Mouse (Mus musculus) heart, embryonic 13.5 days (tissue): ENCODE results near the gene AC134908.4. TPM values are rescaled to one million over a fixed set of nuclear protein-coding genes. Genes with fewer than 3 reads are reported as not detected.
A peak's percentile ranks its signal among the peaks of the same experiment; 100 is the strongest.
"Not testable (repeated sequence)": the region's sequence is repeated elsewhere in the genome, so short reads cannot be mapped to it uniquely, and the experiment has no call there.

Source experiments
- ATAC-seq: fragments of 200-750 bp; cut with Nextera tagmentation; 2 replicates; pipeline ENCODE4 v1.8.0; 2017; ENCODE audit warnings: moderate TSS enrichment; ENCODE audit not compliant: insufficient number of reproducible peaks, low FRiP score, low TSS enrichment; ENCODE audit errors: extremely low read depth
- H3K27ac ChIP-seq: fragments of 300-500 bp; sonication (generic); replicated peaks from 2 replicates; pipeline ENCODE4 v1.5.1; 2015; ENCODE audit warnings: moderate library complexity, mild to moderate bottlenecking, inconsistent platforms
- H3K27me3 ChIP-seq: fragments of 300-500 bp; sonication (generic); replicated peaks from 2 replicates; pipeline ENCODE4 v1.6.1; 2015; ENCODE audit warnings: mild to moderate bottlenecking, inconsistent platforms
- H3K36me3 ChIP-seq: fragments of 300-500 bp; sonication (generic); 2 replicates; pipeline ENCODE4 v1.6.1; 2015; ENCODE audit warnings: mild to moderate bottlenecking, inconsistent platforms
- H3K4me1 ChIP-seq: fragments of 300-500 bp; sonication (generic); 2 replicates; pipeline ENCODE4 v1.6.1; 2015; ENCODE audit warnings: inconsistent platforms
- H3K4me2 ChIP-seq: fragments of 300-500 bp; sonication (generic); 2 replicates; pipeline ENCODE4 v1.6.1; 2015; ENCODE audit warnings: inconsistent platforms, mild to moderate bottlenecking, moderate library complexity
- H3K4me3 ChIP-seq: fragments of 300-500 bp; sonication (generic); 2 replicates; pipeline ENCODE4 v1.5.1; 2015; ENCODE audit warnings: moderate library complexity, mild to moderate bottlenecking, inconsistent platforms
- H3K9ac ChIP-seq: fragments of 300-500 bp; sonication (generic); 2 replicates; pipeline ENCODE4 v1.6.1; 2015; ENCODE audit warnings: inconsistent platforms, mild to moderate bottlenecking, moderate library complexity
- H3K9me3 ChIP-seq: fragments of 300-500 bp; sonication (generic); 2 replicates; pipeline ENCODE4 v1.6.1; 2016; ENCODE audit warnings: inconsistent platforms
- WGBS: fragments of 180-500 bp; shearing (Covaris S2); methylation state at CpG from one replicate; pipeline ENCODE4 v1.1.7; 2015; ENCODE audit warnings: mixed read lengths; 5-methylcytosine and 5-hydroxymethylcytosine counted together
- polyA plus RNA-seq: library from polyadenylated mRNA; unstranded; fragments of >200 nt; fragmentation: Nextera tagmentation; extraction: Ambion mirVana; gene quantifications from 2 replicates; pipeline ENCODE4 v1.2.1, GENCODE M21; 2015

Gene AC134908.4
- polyA plus RNA-seq, 1 experiment from 2014 or later: not detected

GRCm38 (mm10) chr17:25818851-25819780 is 23.7 kb upstream of the AC134908.4 start:
- Histone ChIP-seq H3K4me3 (peak overlapping the region; percentile 20), H3K36me3 (no peaks in the 10 kb centered on the region), H3K4me1 (peaks cover 7% of the 10 kb centered on the region), H3K4me2 (peak overlapping the region; percentile 28; the same call in 1 of the 2 replicates), H3K9ac (no peak overlapping the region; the same call in 1 of the 2 replicates), H3K27ac (no peak overlapping the region), H3K27me3 (peaks cover 88% of the 10 kb centered on the region), H3K9me3 (no peaks in the 10 kb centered on the region)
- 6% methylated on average over 46 of the region's 46 CpGs for WGBS
- no peak for ATAC-seq

GRCm38 (mm10) chr17:25817662-25818061 is 22.2 kb upstream of the AC134908.4 start:
- H3K9ac ChIP-seq: no peak overlapping the region
- no peak overlapping the region for H3K27ac ChIP-seq
- H3K9me3 ChIP-seq: no peaks in the 10 kb centered on the region
- no peak for ATAC-seq
- no peak overlapping the region for H3K4me2 ChIP-seq
- H3K4me3 ChIP-seq: no peak overlapping the region
- peaks cover 5% of the 10 kb centered on the region for H3K4me1 ChIP-seq
- 62% methylated on average over 11 of the region's 11 CpGs for WGBS
- no peaks in the 10 kb centered on the region for H3K36me3 ChIP-seq
- H3K27me3 ChIP-seq: peaks cover 98% of the 10 kb centered on the region

GRCm38 (mm10) chr17:25813471-25813870 is 18.0 kb upstream of the AC134908.4 start:
- Histone ChIP-seq H3K9me3 (no peaks in the 10 kb centered on the region), H3K4me3 (no peak overlapping the region), H3K27me3 (peaks cover 98% of the 10 kb centered on the region), H3K27ac (no peak overlapping the region), H3K4me2 (no peak overlapping the region), H3K36me3 (no peaks in the 10 kb centered on the region), H3K4me1 (peaks cover 18% of the 10 kb centered on the region), H3K9ac (no peak overlapping the region)
- ATAC-seq: no peak
- under 1% methylated on average over 20 of the region's 20 CpGs for WGBS

GRCm38 (mm10) chr17:25810890-25811289 is 15.4 kb upstream of the AC134908.4 start:
- WGBS: 55% methylated on average over 4 of the region's 4 CpGs
- Histone ChIP-seq H3K4me2 (no peak overlapping the region), H3K27me3 (peaks cover 86% of the 10 kb centered on the region), H3K4me1 (peaks cover 20% of the 10 kb centered on the region), H3K4me3 (no peak overlapping the region), H3K27ac (no peak overlapping the region), H3K9me3 (no peaks in the 10 kb centered on the region), H3K36me3 (no peaks in the 10 kb centered on the region), H3K9ac (no peak overlapping the region)
- no peak for ATAC-seq

GRCm38 (mm10) chr17:25809606-25810340 is 14.3 kb upstream of the AC134908.4 start:
- Histone ChIP-seq H3K4me2 (peak overlapping the region; percentile 99), H3K27me3 (peaks cover 79% of the 10 kb centered on the region), H3K9me3 (no peaks in the 10 kb centered on the region), H3K36me3 (no peaks in the 10 kb centered on the region), H3K27ac (no peak overlapping the region), H3K4me3 (peak overlapping the region; percentile 72), H3K9ac (peak overlapping the region; percentile 72), H3K4me1 (peaks cover 20% of the 10 kb centered on the region)
- 14% methylated on average over 24 of the region's 25 CpGs for WGBS
- ATAC-seq: no peak

GRCm38 (mm10) chr17:25808789-25809605 is 13.5 kb upstream of the AC134908.4 start, which contains the start of gene Fbxl16:
Fbxl16 (plus strand) TSS chr17:25809085.
- Histone ChIP-seq H3K9me3 (no peaks in the 10 kb centered on the region), H3K4me3 (peak within 1 kb of the TSS; percentile 72), H3K4me1 (peaks cover 20% of the 10 kb centered on the region), H3K27ac (no peak within 1 kb of the TSS), H3K9ac (peak within 1 kb of the TSS; percentile 72), H3K4me2 (peak within 1 kb of the TSS; percentile 99), H3K36me3 (no peaks in the 10 kb centered on the region), H3K27me3 (peaks cover 72% of the 10 kb centered on the region)
- WGBS: under 1% methylated on average over 88 of the region's 100 CpGs
- ATAC-seq: peak; percentile 61; the same call in 1 of the 2 replicates

- H3K36me3 ChIP-seq: no peaks in the 10 kb centered on the region
- peak overlapping the region; percentile 99 for H3K4me2 ChIP-seq
- no peak overlapping the region; the same call in 1 of the 2 replicates for H3K9ac ChIP-seq
- H3K9me3 ChIP-seq: no peaks in the 10 kb centered on the region
- peak overlapping the region; percentile 72 for H3K4me3 ChIP-seq
- WGBS: 33% methylated on average over 5 of the region's 5 CpGs
- H3K27me3 ChIP-seq: peaks cover 68% of the 10 kb centered on the region
- no peak overlapping the region for H3K27ac ChIP-seq
- no peak for ATAC-seq
- H3K4me1 ChIP-seq: peaks cover 21% of the 10 kb centered on the region
Observed at GRCm38 (mm10) chr17:25808028-25808427, 12.6 kb upstream of the AC134908.4 start.

GRCm38 (mm10) chr17:25807452-25807851 is 12.0 kb upstream of the AC134908.4 start:
- H3K9me3 ChIP-seq, H3K9ac ChIP-seq, H3K4me3 ChIP-seq, H3K4me2 ChIP-seq, H3K27ac ChIP-seq, H3K36me3 ChIP-seq, ATAC-seq: not testable (repeated sequence)
- H3K4me1 ChIP-seq: peaks cover 25% of the 10 kb centered on the region
- 57% methylated on average over 2 of the region's 2 CpGs for WGBS
- peaks cover 63% of the 10 kb centered on the region for H3K27me3 ChIP-seq

- no peak for ATAC-seq
- Histone ChIP-seq H3K27ac (no peak overlapping the region), H3K36me3 (no peaks in the 10 kb centered on the region), H3K4me3 (no peak overlapping the region), H3K9me3 (no peaks in the 10 kb centered on the region), H3K4me1 (peaks cover 30% of the 10 kb centered on the region), H3K9ac (no peak overlapping the region), H3K4me2 (no peak overlapping the region), H3K27me3 (peaks cover 58% of the 10 kb centered on the region)
- 82% methylated on average over 4 of the region's 4 CpGs for WGBS
Observed at GRCm38 (mm10) chr17:25806507-25806906, 11.0 kb upstream of the AC134908.4 start.

GRCm38 (mm10) chr17:25802825-25803517 is 7.5 kb upstream of the AC134908.4 start:
- no peak overlapping the region for H3K4me3 ChIP-seq
- no peaks in the 10 kb centered on the region for H3K9me3 ChIP-seq
- peak overlapping the region; percentile 50 for H3K9ac ChIP-seq
- peak; percentile 75; the same call in 1 of the 2 replicates for ATAC-seq
- H3K4me1 ChIP-seq: peaks cover 15% of the 10 kb centered on the region
- 7% methylated on average over 10 of the region's 10 CpGs for WGBS
- H3K4me2 ChIP-seq: peak overlapping the region; percentile 45
- H3K27me3 ChIP-seq: peaks cover 23% of the 10 kb centered on the region
- H3K27ac ChIP-seq: peak overlapping the region; percentile 61
- no peaks in the 10 kb centered on the region for H3K36me3 ChIP-seq
